Mouse (Mus musculus) B cell, adult 2 months (primary cell): Measurements from ENCODE around the gene Ccl3.

ENCODE experiments used
- DNase-seq, 2 experiments: peaks; one replicate each; pipeline ENCODE4 v3.0.0; 2022

The Ccl3 gene

DNA sequence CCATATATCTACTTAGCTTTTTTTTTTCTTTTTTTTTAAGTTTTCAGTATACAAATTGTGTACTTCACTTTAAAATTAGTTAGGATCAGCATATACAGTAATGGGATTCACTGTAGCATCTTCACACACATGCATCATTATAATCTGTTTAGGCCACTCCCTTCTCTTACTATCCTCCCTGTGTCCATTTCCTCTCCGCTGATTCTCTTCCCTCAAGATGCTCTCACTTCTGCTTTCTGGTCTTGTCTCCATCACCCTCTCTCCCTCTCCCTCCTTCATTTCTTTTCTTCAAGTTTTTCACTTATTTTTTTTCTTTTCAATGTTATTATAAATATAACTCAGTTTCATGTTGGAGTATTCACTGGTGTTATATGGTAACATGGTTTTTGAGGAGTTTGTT is 30.1 kb downstream of the Ccl3 start:
- no peak for DNase-seq

DNA sequence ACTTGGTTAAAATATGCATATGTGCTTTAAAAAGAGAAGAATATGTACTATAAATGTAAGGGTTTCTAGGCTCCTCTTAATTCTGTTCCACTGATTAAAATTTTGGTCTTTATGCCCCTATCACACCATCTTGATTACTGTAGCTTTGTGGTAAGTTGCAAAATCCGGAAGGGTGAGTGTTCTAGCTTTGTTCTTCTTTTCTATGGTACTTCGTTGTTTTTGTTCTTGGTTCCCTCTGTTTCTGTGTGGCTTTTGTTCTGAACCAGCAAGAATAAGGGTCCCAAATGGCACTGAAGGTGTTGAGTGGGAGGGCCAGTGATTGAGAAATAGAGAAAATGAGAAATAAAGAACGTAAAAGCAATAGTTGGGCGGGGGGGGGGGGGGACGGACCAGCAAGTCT is 30.9 kb downstream of the Ccl3 start:
- DNase-seq: no peak

GRCm38 (mm10) chr11:83616586-83616985 is 32.6 kb downstream of the Ccl3 start:
- DNase-seq: no peak

DNA sequence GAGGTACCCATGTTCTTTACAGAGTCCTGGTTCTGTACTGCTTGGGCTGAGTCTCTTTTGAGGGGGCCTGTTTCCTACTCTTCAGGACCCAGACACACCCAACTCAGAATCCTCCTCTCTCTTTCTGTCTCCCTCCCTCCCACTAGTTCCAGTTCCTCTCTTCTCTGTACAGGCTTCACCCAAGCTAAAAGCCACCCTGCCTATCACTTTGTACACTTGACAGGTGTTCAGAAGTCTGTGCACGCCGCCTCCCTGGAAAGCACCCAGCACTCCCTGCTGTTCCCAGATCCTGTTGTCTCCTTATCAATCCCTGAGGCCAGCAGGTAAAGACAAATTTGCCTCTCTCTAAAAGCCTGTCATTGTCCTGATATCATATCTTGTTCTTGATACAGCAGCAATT is 38.3 kb downstream of the Ccl3 start:
- peak in 1 of 2 experiments; percentile 6 for DNase-seq

GRCm38 (mm10) chr11:83606396-83606795 is 42.8 kb downstream of the Ccl3 start:
- no peak for DNase-seq

DNA sequence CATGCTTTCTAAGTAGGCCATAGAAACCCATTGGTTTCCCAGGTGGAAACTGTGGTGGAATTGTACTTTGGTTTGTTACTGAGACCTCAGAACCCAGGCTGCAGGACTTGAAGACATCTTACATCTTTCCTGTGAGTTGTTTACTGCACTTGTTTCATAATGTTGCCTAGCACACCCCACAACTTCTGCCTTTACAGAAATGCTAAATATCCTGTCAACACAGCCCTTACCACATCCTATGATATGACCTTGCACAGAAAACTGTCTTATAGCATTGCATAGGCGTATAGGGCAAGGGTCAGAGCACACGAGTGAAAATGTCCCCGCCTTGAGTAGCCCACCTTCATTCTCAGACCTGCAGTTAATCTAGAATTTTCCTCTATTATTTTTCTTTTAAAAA is 43.6 kb downstream of the Ccl3 start:
- no peak for DNase-seq

DNA sequence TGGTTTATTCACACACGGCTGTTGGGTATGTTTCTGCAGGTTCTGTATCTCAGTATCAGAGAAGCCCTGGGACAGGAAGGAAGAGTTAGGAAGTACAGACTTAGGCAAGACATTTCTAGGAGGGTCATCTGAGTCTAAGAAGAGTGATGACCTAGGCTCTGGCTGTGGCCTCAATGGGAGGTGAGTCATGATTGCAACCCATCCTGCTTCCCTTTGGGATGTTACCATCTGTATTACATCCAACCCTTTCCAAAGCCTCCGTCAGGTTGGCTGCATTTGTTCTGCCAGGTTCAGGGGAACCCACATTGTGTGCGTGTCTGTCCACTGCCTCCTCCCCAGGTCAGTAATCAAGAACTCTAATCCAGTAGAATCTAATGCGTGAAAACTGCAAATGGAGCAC is 44.5 kb downstream of the Ccl3 start:
- no peak for DNase-seq

DNA sequence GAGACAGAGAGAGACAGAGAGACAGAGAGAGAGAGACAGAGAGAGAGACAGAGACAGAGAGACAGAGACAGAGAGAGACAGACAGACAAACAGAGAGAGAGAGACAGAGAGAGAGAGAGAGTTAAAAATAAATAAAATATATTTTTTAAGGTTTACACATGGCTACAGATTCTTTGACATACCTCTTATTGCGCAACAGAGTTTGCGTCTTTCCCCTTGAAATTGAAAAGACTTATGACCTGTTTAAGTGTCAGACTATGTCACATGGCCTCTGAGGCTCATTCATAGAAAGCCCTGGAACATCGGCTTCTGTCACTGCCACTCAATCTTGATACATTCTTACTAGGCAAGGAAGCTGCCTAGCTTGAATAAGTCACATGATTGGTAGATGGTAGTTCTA is 45.8 kb downstream of the Ccl3 start:
- no peak for DNase-seq

DNA sequence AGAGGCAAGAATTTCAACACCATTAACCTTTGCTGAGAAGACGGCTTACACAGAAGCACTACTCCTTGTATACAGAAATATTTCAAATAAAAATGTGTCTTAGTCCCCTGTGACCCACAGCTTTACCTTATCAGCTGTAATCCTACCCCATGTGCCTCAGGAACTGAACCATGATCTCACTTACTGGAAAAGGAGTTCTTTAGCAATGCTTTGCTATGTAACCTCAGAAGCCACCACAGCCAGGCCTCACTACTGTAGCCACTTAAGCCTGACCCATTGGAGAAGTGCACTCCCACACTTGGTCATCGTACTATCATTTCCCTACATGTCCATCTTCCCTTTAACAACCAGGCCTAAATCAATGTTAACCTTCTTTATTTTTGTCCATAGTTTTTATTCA is 48.6 kb downstream of the Ccl3 start:
- DNase-seq: no peak

DNA sequence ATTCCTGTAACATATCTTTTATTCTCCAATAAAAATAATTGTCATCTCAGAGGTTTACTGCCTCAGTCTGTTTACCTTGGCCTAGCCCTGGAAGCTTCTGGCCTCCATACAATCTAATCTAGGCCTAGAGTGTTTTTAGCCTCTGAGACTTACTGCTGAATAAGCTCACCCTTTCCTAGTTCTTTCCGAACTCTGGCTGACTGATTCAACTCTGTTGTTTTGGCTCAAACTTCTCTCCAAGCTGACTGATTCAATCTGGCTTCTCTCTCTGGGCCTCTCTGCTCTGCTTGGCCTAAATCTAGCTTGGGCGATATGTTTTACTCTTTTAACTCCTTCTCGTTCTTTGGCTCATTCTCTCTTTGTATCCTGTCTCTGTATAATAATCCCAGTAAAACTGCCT is 50.2 kb downstream of the Ccl3 start:
- DNase-seq: no peak

- no peak for DNase-seq
These were observed 50.8 kb downstream of the Ccl3 start for GRCm38 (mm10) chr11:83598207-83598837.
